17 mouse cellular contexts compared by ENCODE assay signal in genomic region chr14:31908591-31908990, GRCm38 (mm10).
DNase-seq lines count a peak whose midpoint lies in the region; ATAC-seq and TF ChIP-seq lines count a peak whose summit lies in the region.
"Had no signal": no experiment of that assay in that cellular context is flagged by ENCODE, and none has a peak within 500 bp of the region (broad histone marks: within the 10 kb centered on the region; RNA-seq: fewer than 3 reads in every experiment).

No protein-coding gene starts in this region.

- no peak overlapping the region for H3K4me2 ChIP-seq in heart, embryonic 12.5 days
- H3K4me2 ChIP-seq in lung, embryonic 14.5 days = no peak overlapping the region
- H3K4me2 ChIP-seq: embryonic facial prominence, embryonic 12.5 days; forebrain, embryonic 15.5 days; hindbrain, embryonic 12.5 days had no signal

- no peaks in the 10 kb centered on the region for H3K27me3 ChIP-seq in heart, embryonic 12.5 days (replicated peaks)
- H3K27me3 ChIP-seq in lung, embryonic 14.5 days (ENCODE audit: insufficient read depth, low read length) = no peaks in the 10 kb centered on the region
- H3K27me3 ChIP-seq: embryonic facial prominence, embryonic 12.5 days; forebrain, embryonic 15.5 days; hindbrain, embryonic 12.5 days had no signal

- no peaks in the 10 kb centered on the region for H3K4me1 ChIP-seq in heart, embryonic 12.5 days (replicated peaks)
- no peaks in the 10 kb centered on the region for H3K4me1 ChIP-seq in lung, embryonic 14.5 days (ENCODE audit: insufficient read depth)
- H3K4me1 ChIP-seq in brown adipose tissue, adult 24 weeks (ENCODE audit: control insufficient read depth, insufficient read depth, insufficient read length, low read length) = peaks cover 24% of the 10 kb centered on the region; the same call in 1 of the 2 replicates
- H3K4me1 ChIP-seq: embryonic facial prominence, embryonic 12.5 days; forebrain, embryonic 15.5 days; hindbrain, embryonic 12.5 days had no signal

- no peak overlapping the region for H3K4me3 ChIP-seq in heart, embryonic 12.5 days
- H3K4me3 ChIP-seq in lung, embryonic 14.5 days (ENCODE audit: low read depth, low read length) = no peak overlapping the region
- H3K4me3 ChIP-seq in brown adipose tissue, adult 24 weeks (ENCODE audit: insufficient read depth, low read depth, low read length) = no peak overlapping the region
- H3K4me3 ChIP-seq: embryonic facial prominence, embryonic 12.5 days; forebrain, embryonic 15.5 days; hindbrain, embryonic 12.5 days had no signal

- WGBS in heart, embryonic 12.5 days = 62% methylated on average over 7 of the region's 7 CpGs
- WGBS in lung, embryonic 14.5 days = 54% methylated on average over 7 of the region's 7 CpGs

- DNase-seq in heart, adult 11 months = peak; percentile 91
- no peak for DNase-seq in heart, postnatal 25 days (ENCODE audit: low spot score)
- peak; percentile 12 for DNase-seq in heart, postnatal 4 days
- DNase-seq in lung, embryonic 14.5 days = peak; percentile 14
- no peak for DNase-seq in lung, postnatal 4 days
- no peak for DNase-seq in thymus, postnatal 0 days (ENCODE audit: low spot score)
- DNase-seq: adrenal gland, postnatal 10 days; cerebellum, adult 11-12 months; cerebellum, adult 9-10 months; cerebellum, postnatal 25 days had no signal

- no peak overlapping the region for H3K9ac ChIP-seq in heart, embryonic 12.5 days
- H3K9ac ChIP-seq in lung, embryonic 14.5 days = no peak overlapping the region
- H3K9ac ChIP-seq: embryonic facial prominence, embryonic 12.5 days; forebrain, embryonic 15.5 days; hindbrain, embryonic 12.5 days had no signal

- H3K36me3 ChIP-seq in heart, embryonic 12.5 days = no peaks in the 10 kb centered on the region
- H3K36me3 ChIP-seq in lung, embryonic 14.5 days (ENCODE audit: insufficient read depth) = no peaks in the 10 kb centered on the region
- H3K36me3 ChIP-seq: embryonic facial prominence, embryonic 12.5 days; forebrain, embryonic 15.5 days; hindbrain, embryonic 12.5 days had no signal

- ATAC-seq in heart, embryonic 12.5 days (ENCODE audit: insufficient number of reproducible peaks, low FRiP score) = no peak
- ATAC-seq in lung, embryonic 14.5 days (ENCODE audit: insufficient read depth) = no peak
- ATAC-seq: forebrain, embryonic 15.5 days; hindbrain, embryonic 16.5 days; inflammation-experienced regulatory T-cells, adult 6 months had no signal

- TF ChIP-seq CTCF in lung, embryonic 14.5 days (IDR thresholded peaks at IDR 0.05; ENCODE audit: low read depth) = no peak

- intact Hi-C loops in heart, postnatal 25 days (cut with DNase I) = no loop called here

- no peaks in the 10 kb centered on the region for H3K9me3 ChIP-seq in heart, embryonic 12.5 days (replicated peaks)
- no peaks in the 10 kb centered on the region for H3K9me3 ChIP-seq in lung, embryonic 14.5 days (ENCODE audit: low read depth, low read length)
- H3K9me3 ChIP-seq: embryonic facial prominence, embryonic 12.5 days; forebrain, embryonic 15.5 days; hindbrain, embryonic 12.5 days had no signal

- H3K27ac ChIP-seq in heart, embryonic 12.5 days (ENCODE audit: poor library complexity, severe bottlenecking) = no peak overlapping the region
- no peak overlapping the region for H3K27ac ChIP-seq in lung, embryonic 14.5 days (ENCODE audit: low read depth)
- peak overlapping the region; percentile 71 for H3K27ac ChIP-seq in brown adipose tissue, adult 24 weeks (replicated peaks; ENCODE audit: low read depth, low read length)
- H3K27ac ChIP-seq: embryonic facial prominence, embryonic 12.5 days; forebrain, embryonic 15.5 days; hindbrain, embryonic 12.5 days had no signal

Comparison
In these comparisons a context has a peak if more than half of its experiments do, and no peak if none do; other contexts are left out.
1. DNase-seq: peak in heart, adult 11 months (single experiment), heart, postnatal 4 days (single experiment) and lung, embryonic 14.5 days (single experiment); none in heart, postnatal 25 days (single experiment), lung, postnatal 4 days (0 of 2) and thymus, postnatal 0 days (single experiment).